Mouse (Mus musculus) activated CD4-positive, CD25-positive, alpha-beta regulatory T cell, adult 4 months (primary cell): ENCODE measurements around the gene Gpx7. TPM values are rescaled to one million over a fixed set of nuclear protein-coding genes. Genes with fewer than 3 reads are reported as not detected.

Experiments
- polyA plus RNA-seq, 2 experiments: library from polyadenylated mRNA; unstranded; fragments of 100-300 nt; shearing (Covaris generic); gene quantifications; one replicate each; pipeline ENCODE4 v1.2.1; 2017

Gene Gpx7
- polyA plus RNA-seq, 2 experiments from 2014 or later: 1.7 to 4.3 TPM

Other genes with a start within 250 kb of the Gpx7 start
- gene Echdc2, start 241.5 kb downstream of the Gpx7 start, polyA plus RNA-seq: 1 to 10 TPM in 1 of 2 experiments, under 1 TPM in 1; 0.88 to 1.3 TPM
- not detected for gene Zyg11a, start 188.9 kb downstream of the Gpx7 start, polyA plus RNA-seq
- gene Zyg11b, start 105.9 kb downstream of the Gpx7 start, polyA plus RNA-seq: 10 to 100 TPM in 1 of 2 experiments, 1 to 10 TPM in 1; 9.8 to 14.8 TPM
- 10 to 100 TPM; 26.7 to 34.1 TPM for gene Coa7, start 78.8 kb downstream of the Gpx7 start, polyA plus RNA-seq
- gene Shisal2a, start 23.6 kb downstream of the Gpx7 start, polyA plus RNA-seq: not detected
- 10 to 100 TPM; 56.1 to 74.4 TPM for gene Tut4, start 52.5 kb upstream of the Gpx7 start, polyA plus RNA-seq
- gene Prpf38a, start 172.4 kb upstream of the Gpx7 start, polyA plus RNA-seq: 10 to 100 TPM; 52.3 to 71.5 TPM
- gene Orc1, start 172.5 kb upstream of the Gpx7 start, polyA plus RNA-seq: 1 to 10 TPM; 3.0 to 3.7 TPM
- gene Cc2d1b, start 213.0 kb upstream of the Gpx7 start, polyA plus RNA-seq: 10 to 100 TPM; 23.4 to 34.7 TPM